Mouse (Mus musculus) gastrocnemius, postnatal 14 days (tissue): ENCODE results near the gene Zdhhc9. TPM values are rescaled to one million over a fixed set of nuclear protein-coding genes. Genes with fewer than 3 reads are reported as not detected.

Source experiments
- DNase-seq: peaks from one replicate; pipeline ENCODE4 v3.0.0; 2021; ENCODE audit warnings: mixed read lengths
- intact Hi-C: fragments of 180-260 bp; cut with DNase I; formaldehyde crosslinking; loops from one replicate; pipeline ENCODE4 v1.15.1; 2025; ENCODE audit warnings: low total_unique reads
- total RNA-seq, 2 experiments: library from RNA; stranded (reverse); gene quantifications; 2 replicates each; pipeline ENCODE4 v1.2.3; 2021

Gene Zdhhc9
- total RNA-seq, 2 experiments from 2014 or later = 7.4 to 9.5 TPM

- no peak for DNase-seq
- intact Hi-C loops = no loop called here
Observed at GRCm38 (mm10) chrX:48138539-48139275, 70.0 kb downstream of the Zdhhc9 start.

- DNase-seq = no peak
- intact Hi-C loops = no loop called here
Observed at GRCm38 (mm10) chrX:48138011-48138410, 70.7 kb downstream of the Zdhhc9 start.

- DNase-seq = no peak
Observed at GRCm38 (mm10) chrX:48136935-48137334, 71.7 kb downstream of the Zdhhc9 start.

GRCm38 (mm10) chrX:48129167-48129566 is 79.5 kb downstream of the Zdhhc9 start:
- intact Hi-C loops = loop anchor here (10.0 kb wide), 1 partner anchor 134 kb away; no protein-coding TSS in a partner anchor
- no peak for DNase-seq

More at GRCm38 (mm10) chrX:48136935-48137334, 71.7 kb downstream of the Zdhhc9 start:
- intact Hi-C loops = no loop called here

GRCm38 (mm10) chrX:48127502-48128218 is 81.0 kb downstream of the Zdhhc9 start:
- no peak for DNase-seq
- intact Hi-C loops = loop anchor here (10.0 kb wide), 1 partner anchor 133 kb away; no protein-coding TSS in a partner anchor

- no peak for DNase-seq
- intact Hi-C loops = loop anchor here (10.0 kb wide), 1 partner anchor 132 kb away; no protein-coding TSS in a partner anchor
Observed at GRCm38 (mm10) chrX:48126903-48127476, 81.7 kb downstream of the Zdhhc9 start.

- intact Hi-C loops = loop anchor here (10.0 kb wide), 1 partner anchor 130 kb away; no protein-coding TSS in a partner anchor
Observed at GRCm38 (mm10) chrX:48124132-48125071, 84.3 kb downstream of the Zdhhc9 start.

More at GRCm38 (mm10) chrX:48124132-48125071, 84.3 kb downstream of the Zdhhc9 start:
- DNase-seq = peak; percentile 67

Other genes with a start within 250 kb of the Zdhhc9 start
- gene Apln, start 174.0 kb downstream of the Zdhhc9 start, total RNA-seq = 10 to 100 TPM in 1 of 2 experiments, 1 to 10 TPM in 1; 9.1 to 16.8 TPM
- gene Xpnpep2, start 100.2 kb downstream of the Zdhhc9 start, total RNA-seq = 1 to 10 TPM in 1 of 2 experiments, under 1 TPM in 1; 0.49 to 1.7 TPM
- gene Sash3, start 62.4 kb downstream of the Zdhhc9 start, total RNA-seq = under 1 TPM; 0.51 to 0.55 TPM
- 10 to 100 TPM; 11.5 to 15.0 TPM for gene Utp14a, start 48.0 kb upstream of the Zdhhc9 start, total RNA-seq
- 1 to 10 TPM; 5.5 to 8.4 TPM for gene Bcorl1, start 132.5 kb upstream of the Zdhhc9 start, total RNA-seq